Mouse (Mus musculus): ENCODE measurements around the gene Mgat4b. TPM values are rescaled to one million over a fixed set of nuclear protein-coding genes. Genes with fewer than 3 reads are reported as not detected.

Mgat4b gene
- total RNA-seq, 2 experiments from 2014 or later: 31.2 to 35.0 TPM

Small RNA genes lying within 50 kb of the gene (microRNA-seq; reads per million reads assigned to microRNA genes)
- gene Mir6919: 0 reads per million in 2 experiments

Other genes starting within 250 kb of the Mgat4b start
- 10 to 100 TPM; 35.7 to 37.4 TPM for gene Rnf130, start 185.5 kb upstream of the Mgat4b start, total RNA-seq (2021)
- 10 to 100 TPM; 23.2 to 30.1 TPM for gene Tbc1d9b, start 79.5 kb upstream of the Mgat4b start, total RNA-seq (2021)
- gene Mrnip, start 36.4 kb upstream of the Mgat4b start, total RNA-seq (2021): 1 to 10 TPM; 6.3 to 7.5 TPM
- 100 to 1,000 TPM; 196 to 231 TPM for gene Sqstm1, start 63 bp upstream of the Mgat4b start, total RNA-seq (2021)
- 1 to 10 TPM; 2.3 to 3.9 TPM for gene Ltc4s, start 27.7 kb downstream of the Mgat4b start, total RNA-seq (2021)
- gene Maml1, start 81.4 kb downstream of the Mgat4b start, total RNA-seq (2021): 10 to 100 TPM; 11.7 to 13.9 TPM
- gene Canx, start 114.8 kb downstream of the Mgat4b start, total RNA-seq (2021): 100 to 1,000 TPM; 146 to 173 TPM
- not detected for gene Cby3, start 143.6 kb downstream of the Mgat4b start, total RNA-seq (2021)
- 100 to 1,000 TPM; 123 to 164 TPM for gene Hnrnph1, start 166.1 kb downstream of the Mgat4b start, total RNA-seq (2021)
- 10 to 100 TPM; 21.1 to 21.7 TPM for gene Rufy1, start 220.2 kb downstream of the Mgat4b start, total RNA-seq (2021)

Data from gastrocnemius, postnatal 10 days (tissue).